Mouse (Mus musculus) erythroid progenitor cell, adult 5-6 weeks (primary cell): ENCODE data around the gene H1foo. TPM values are rescaled to one million over a fixed set of nuclear protein-coding genes. Genes with fewer than 3 reads are reported as not detected.

ENCODE experiments used
- ATAC-seq: replicated peaks from 2 replicates; pipeline ENCODE4 v1.8.0; 2016; ENCODE audit warnings: moderate number of reproducible peaks, mild to moderate bottlenecking, moderate TSS enrichment, inconsistent platforms; ENCODE audit not compliant: poor library complexity, low FRiP score, severe bottlenecking
- total RNA-seq, 2 experiments: library from RNA; stranded (forward) in 1 of 2; stranded (reverse) in 1 of 2; fragments of 150-400 nt in 1 of 2; fragments of 186-747, 209-891 nt in 1 of 2; gene quantifications; 2 replicates each; pipeline versions ENCODE4 v1.2.3 to v1.2.4; 2015 to 2017; ENCODE audit warnings: low replicate concordance in 2 of 2

The H1foo gene
- total RNA-seq, 2 experiments from 2014 or later, result not detected

DNA sequence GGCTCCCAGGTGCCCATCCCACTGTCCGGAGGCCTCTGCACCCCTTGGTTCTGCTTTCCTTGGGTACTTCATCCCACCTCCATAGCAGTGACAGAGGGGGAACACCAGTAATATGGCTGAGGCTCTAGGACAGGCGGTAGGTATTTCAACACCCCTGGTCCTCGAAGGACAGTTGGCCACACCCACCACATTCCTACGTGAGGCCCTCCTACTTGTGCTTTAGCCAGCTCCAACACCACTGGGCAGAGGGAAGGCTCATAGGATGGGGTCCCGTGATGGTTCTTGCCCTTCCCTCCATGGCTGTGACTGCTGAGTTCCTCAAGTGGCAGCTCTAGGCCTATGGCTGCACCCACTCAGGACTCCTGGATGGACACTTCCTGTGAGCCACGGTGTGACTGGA lies 19.9 kb upstream of the H1foo start:
- no peak for ATAC-seq

DNA sequence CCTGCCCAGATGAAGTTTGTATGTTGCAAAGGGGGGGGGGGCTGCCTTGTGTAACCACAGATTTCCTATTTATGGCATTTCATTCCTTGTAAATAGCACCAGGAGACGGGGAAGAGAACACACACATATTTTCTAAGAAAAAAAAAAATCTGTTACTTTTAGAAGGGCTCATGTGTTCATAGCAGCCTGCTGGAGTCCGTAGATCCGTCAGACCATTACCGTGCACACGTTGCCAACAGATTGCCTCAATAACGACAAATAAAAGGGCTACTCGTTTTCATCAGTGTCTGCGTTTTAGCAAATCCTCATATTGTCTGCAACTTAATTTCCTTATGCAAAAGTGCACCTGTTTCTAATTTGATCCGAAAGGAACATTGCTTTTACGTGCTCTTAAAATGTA lies 18.3 kb upstream of the H1foo start:
- ATAC-seq, result no peak

DNA sequence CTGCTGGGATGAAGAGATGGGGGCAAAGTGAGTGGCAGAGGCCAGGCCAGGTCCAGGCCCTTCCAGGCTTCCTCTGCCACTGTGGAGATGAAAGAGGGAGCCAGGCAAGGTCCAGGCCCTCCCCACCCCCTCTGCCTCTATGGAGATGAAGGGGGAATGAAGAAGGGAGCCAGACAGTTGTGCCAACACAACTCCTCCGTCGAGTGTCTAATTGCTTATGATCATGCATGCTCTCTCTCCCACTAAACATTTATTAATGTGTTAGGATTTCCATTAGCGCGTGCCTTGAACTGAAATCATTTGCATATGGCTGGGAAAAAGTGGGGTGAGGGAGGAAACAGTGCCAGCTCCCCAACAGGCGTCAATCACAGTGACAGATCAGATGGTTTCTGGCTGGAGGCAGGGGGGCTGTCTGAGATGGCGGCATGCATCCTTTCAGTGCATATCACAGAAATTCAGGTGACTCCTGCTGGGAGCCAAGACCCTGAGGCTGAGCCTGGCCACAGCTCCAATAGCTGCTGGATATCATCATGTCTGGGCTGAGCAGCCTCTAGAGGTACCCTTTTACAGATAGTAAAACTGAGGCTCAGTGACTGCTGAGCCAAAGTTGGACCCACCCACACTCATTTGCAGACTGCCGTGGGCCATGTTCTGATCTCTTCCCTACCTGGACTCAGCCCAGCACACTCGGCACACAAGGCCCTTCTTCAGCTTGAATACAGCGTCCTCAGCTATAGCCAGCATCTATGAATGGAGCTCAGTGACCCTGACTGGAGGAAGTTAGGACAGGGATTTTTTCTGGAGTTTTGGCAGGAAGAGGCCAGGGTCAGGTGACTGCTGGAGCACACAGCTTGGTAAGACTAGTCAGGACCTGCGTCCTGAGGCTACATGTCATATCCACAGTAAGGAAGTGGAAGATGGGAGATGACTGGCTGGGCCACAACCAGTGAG lies 17.2 kb upstream of the H1foo start:
- ATAC-seq, result no peak

DNA sequence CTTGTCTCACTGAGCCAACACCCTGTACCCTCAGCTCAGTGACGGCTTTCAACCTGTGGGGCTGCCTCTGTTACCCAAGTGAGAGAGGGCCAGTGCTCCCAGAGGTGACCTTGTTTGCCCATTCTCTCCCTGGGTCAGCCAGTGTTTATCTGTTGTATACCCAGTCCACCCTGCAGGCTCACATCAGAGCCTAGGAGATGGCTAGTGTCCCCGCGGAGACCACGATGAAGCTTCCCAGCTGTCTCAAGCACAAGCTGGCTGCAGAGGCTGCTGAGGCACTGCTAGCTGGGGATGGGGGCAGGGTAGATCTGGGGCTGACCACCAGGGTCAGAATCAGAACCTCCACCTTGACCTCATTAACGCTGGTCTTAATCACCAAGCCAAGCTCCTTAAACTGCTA lies 14.7 kb upstream of the H1foo start:
- no peak for ATAC-seq

DNA sequence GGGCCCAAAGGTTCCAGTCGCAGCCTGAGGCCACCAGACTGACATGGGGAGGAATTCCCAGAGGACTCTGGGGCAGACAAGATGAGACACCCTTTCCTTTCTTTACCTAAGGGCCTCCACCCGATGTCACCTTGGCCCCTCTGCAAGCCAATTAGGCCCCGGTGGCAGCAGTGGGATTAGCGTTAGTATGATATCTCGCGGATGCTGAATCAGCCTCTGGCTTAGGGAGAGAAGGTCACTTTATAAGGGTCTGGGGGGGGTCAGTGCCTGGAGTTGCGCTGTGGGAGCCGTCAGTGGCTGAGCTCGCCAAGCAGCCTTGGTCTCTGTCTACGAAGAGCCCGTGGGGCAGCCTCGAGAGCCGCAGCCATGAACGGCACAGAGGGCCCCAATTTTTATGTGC lies 13.1 kb upstream of the H1foo start, which contains the start of gene Rho:
Rho (plus strand) TSS at position 110 of the 400 bp plus-strand sequence.
- ATAC-seq, result no peak

DNA sequence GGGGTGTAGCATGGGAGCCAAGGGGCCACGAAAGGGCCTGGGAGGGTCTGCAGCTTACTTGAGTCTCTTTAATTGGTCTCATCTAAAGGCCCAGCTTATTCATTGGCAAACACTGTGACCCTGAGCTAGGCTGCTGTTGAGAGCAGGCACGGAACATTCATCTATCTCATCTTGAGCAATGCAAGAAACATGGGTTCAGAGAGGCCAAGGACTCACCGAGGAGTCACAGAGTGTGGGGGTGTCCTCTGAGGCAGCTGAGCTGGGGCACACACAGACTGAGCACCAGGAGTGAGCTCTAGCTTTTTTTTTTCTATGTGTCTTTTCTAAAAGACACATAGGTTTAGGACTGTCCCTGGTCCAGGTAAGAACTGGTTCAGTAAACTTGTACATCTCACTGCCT lies 12.3 kb upstream of the H1foo start:
- no peak for ATAC-seq

DNA sequence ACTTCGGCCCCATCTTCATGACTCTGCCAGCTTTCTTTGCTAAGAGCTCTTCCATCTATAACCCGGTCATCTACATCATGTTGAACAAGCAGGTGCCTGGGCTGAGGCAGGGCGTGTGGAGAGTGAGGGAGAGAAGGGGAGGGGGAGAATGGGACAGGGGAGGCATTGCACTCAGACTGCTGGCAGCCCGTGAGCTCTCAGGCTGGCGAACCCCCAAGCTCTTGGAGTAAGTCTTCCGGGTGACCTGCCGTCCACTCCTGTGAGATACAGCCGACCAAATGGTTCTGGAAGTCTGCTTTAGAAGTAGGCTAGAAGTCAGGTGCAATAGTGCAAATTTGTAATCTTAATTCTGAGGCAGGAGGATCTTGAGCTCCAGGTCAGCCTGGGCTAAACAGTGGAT lies 9.2 kb upstream of the H1foo start:
- ATAC-seq, result no peak

DNA sequence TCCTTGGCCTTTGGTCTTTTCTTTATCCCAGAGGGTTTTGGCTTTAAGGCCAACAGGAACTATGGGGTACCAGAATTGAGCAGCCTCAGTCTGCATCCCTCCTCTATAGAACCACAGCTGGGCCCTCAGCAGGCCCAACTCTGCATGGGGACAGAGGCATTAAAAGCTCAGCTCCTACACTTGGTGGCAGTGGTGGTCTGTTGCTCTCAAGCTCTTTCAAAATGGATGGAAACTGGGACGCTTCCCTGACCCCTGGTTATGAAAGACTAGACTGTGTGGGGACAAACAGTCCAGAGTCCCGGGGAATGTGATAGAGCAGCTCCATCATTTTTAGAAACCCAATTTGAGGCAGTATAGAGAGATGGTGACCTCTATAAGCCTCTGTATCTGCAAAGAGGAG lies 6.7 kb upstream of the H1foo start:
- ATAC-seq, result no peak

DNA sequence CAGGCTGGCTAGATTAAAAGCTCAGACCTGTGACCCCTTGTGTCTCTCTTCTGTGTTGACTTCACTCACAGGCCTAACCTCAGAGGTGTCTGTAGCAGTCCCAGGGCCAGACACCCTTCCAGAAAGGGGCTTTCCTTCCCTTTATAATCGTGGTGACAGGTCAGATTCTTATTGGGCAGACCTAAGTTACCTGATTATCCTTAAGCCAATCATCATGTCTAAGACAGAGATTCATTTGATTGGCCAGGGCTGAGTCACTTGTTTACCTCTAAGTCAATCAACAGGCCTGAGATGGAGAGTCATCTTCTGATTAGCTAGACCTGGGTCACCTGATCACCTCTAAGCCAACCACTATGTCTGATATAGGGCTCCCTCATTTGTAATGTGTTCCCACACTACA lies 5.9 kb upstream of the H1foo start:
- ATAC-seq, result no peak

DNA sequence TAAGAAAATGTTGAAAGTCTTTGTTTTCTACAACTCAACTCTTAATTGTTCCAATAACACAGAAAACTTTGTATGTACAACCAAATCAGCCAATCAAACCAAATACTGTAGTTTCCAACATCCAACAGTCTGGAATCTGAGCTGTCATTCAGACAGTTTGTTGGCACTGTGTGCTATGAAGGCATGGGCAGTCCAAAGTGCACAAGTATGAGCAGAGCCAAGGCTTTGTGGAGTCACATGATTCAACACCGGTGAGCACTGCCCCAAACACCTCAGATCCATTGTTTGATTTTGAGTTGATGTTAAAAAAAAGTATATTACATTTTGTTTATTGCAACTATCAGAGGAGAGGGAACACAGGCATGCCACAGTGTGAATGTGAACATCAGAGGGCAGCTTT lies 4.1 kb upstream of the H1foo start:
- ATAC-seq, result no peak

DNA sequence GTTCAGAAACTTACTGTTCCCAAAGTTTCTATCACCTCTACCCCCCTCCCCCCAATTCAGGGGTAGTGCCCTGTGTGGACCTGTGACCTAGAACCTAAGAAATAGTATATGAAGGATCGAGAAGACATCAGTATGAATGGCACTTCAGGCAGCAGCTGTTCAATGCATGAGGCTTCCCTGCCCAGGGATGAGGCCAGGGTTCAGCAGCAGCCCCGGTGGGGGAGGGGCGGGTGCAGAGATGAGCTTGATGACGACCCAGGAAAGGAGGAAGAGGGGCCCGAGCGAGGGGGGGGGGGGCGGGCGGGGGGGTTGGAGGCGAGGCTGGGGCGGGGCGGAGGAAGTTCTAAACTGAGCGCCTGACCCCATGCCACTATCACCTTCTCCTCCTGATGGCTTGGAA lies 3.6 kb upstream of the H1foo start:
- no peak for ATAC-seq

DNA sequence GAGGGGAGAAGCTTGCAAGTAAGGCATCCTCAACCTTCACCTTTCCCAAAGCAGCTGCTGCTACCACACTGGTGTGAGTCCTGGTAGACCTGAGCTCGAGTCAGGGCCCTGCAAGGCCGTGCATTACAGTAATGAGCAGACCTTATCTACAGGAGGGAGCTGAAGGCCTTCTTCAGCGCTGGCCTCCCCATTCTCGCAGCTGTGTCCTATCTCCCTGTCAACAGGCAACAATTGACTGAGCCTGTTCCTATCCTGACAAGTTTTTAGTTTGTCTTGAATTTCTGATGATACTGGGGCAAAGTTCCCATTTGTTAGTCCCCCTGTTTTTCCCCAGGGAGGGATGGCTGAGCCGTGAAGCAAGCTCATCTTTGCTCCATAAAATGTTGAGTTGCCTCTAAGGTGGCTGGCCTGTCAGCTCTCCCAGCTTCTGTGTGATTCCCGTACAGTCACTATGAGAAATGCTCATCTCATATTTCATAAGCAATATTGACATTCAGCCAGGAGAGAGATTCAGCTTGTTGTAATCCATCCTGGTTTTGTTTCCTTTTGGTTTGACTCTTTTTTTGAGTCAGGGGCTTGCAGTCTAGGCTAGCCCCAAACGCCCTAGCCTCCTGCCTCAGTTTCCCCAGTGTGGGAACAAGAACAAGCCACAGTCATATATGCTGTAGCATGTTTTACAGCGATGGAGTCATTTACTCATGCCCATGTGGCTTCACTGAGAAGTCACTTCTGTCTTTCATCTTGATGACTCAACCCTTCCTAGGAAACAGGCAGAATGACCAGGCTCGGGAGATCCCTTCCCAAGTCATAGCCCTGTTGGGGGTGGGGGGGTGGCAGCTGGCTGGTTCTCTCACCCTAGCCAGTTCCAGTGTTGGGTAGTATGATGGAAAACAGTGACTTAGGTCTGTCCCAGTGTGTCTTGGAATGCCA lies 975 bp upstream of the H1foo start:
- ATAC-seq, result no peak

DNA sequence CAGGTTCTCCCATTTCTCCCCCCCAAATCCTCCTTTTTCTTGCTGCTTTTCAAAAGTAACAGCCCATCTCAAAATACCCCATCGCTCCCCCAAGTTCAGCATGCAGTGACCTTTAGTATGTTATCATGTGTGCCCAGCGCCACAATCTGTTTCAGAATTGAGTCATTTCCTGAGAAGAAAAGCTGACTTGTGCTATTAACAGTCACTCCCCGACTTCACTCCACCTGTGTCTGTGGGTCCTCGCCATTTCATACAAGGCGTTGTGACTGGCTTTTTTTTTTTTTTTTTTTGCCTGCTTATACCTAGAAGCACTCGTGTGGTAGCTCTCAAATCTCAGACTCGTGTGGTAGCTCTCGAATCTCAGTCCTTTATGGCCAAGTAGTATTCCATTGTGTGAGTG lies 895 bp downstream of the H1foo start:
- no peak for ATAC-seq

DNA sequence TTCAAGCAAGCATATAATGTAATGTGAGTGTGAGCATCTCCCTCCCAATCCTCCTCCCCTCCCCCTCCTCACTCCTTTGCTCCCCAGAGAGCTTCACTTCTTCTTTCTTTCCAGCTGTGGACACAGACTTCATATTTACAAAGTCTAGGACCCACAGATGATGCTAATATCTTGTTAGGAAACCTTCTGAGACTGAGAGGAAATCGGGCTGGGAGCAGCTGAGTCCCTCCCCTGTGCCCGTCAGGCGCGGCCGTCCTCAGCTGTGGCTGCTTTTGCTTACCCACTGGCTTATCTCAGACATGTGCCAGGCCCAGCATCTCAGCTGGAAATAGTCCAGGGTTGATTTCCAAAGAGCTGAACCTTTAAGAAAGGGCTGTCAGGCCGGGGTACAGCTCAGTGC lies 1.7 kb downstream of the H1foo start:
- no peak for ATAC-seq

DNA sequence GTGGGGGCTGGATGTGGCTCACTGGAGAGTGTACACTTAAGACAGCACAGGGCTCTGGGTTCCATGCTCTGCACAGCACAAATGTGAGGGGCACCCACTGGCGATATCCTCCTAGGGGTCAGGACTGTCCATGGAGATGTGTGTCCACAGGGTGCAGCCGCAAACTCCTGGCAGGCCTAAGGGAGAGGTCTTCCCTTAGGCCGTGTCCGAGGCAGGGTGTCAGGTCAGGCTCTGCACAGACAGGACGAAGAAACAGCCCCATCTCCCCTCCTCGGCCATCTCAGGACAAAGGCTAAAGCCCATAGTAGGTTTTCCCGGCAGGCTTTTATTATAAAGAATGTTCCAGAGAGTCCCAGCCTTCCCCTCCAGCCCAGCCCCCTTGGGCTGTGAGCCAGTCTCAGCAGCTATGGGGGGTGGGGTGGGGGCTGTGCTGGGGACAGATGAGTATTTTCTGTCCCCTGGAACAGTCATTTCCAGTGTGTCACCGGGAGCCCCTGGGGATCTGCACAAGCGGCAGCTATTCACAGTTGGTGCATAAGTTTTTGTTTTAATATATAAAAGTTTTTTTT lies 9.9 kb downstream of the H1foo start:
- no peak for ATAC-seq

DNA sequence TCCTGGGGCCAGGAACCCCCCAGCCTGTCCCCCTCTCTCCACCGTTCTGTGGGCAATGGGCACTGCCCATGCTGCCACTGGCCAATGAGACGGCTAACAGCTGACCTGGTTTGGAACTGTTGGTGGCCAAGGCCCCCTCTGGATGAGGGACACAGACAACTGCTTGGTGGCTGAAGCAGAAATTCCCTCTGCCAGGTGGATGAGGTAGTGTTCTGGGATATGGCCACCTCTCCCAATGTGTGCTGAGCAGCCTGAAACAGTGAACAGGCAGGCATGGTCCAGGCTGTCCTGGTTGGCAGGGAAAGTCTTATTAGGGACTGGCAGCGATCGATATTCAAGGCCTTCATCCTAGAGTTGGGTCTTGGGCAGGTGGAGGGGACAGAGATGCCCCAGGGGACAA lies 10.4 kb downstream of the H1foo start:
- no peak for ATAC-seq

DNA sequence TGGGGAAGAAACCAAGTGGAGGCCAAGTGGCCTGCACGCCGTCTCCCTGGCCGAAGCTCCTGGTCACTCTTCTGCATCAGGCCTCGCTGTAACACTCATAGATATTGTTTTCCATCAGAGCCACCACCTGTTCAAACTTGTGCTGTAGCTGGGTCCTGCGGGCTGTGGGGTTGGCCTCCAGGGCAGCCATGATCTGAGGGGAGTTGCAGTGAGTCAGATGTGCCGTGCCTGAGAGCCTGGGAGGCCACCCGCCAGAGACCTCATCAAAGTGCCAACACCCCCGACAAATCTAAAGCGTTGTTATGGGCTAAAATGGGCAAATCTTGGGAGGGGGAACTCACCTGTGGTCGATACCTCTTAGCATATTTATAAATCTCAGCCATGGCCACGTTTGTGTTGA lies 10.9 kb downstream of the H1foo start:
- ATAC-seq, result no peak

DNA sequence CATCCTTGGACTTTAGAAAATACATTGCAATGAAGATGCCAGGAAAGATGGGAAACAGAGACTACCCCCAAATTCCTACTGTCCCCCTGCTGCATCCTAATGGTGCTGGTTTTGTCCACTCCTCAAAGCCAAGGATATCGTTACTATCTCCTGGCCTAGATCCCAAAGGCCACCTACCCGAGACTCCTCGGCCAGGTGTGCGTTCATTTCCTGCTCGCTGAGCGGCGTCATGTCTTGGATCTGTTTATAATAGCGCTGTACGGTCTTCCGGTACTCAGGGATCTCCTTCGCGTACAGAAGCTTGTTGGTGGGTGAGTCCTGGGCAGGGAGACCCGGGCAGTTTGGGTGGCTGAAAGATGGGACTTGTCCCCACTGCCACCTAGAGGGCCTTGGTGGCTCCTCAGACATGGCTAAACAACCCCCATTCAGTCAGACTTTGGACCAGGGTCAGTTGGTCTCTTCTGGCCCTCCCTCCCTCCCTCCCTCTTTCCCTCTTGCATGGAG lies 11.7 kb downstream of the H1foo start:
- ATAC-seq, result no peak

DNA sequence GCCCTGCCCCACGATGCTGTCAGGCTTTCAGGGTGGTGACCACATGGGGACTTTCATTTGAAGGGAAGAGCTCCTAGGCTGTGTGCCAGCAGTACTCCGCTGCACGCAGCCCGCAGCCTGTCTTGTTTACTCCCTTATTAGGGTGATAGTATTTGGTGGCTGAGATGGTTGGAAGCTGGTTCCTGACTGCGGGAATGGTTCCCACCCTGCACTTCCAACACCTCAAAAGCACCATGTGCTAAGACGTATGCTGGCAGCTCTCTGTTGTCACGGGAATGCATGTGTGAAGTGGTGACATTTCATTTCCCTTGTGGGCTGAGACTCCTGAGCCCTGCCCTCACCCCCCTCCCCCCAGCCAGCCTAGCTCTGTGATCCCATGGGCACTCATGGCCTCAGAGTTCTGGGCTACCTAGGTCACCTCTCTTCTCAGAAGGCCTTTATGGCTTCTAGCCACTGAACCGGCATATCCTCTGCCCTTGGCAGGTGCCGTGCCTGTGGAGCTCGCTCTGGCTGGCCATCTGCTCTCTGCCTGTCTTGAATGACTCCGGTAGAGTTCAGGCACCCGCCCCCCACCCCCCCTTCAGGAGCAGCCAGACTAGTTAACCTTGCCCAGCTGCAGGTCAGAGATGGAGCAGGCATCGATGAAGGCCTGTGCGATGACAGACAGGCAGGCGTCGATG lies 12.3 kb downstream of the H1foo start:
- no peak for ATAC-seq

DNA sequence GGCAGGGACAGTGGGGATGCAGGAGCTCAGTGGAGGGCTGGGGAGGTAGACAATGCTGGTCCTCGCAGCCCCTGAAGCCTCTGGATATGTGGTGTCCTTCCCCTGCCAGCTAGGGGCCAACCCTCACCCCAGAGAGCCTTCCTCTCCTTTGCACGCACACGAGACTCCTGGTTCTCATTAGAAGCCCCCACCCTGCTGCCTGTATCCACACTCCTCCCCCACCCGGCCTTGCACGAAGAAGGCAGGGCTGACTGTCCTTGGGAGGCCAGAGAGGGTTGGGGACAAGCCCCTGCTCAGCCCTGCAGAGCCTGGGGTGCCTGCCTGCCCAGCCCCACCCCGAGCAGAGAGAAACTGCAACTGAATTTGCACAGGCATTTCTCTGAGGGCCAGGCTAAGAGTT lies 12.9 kb downstream of the H1foo start:
- ATAC-seq, result no peak
